Mouse (Mus musculus) ES-E14 (cell line): ENCODE measurements at regions not wholly inside any gene's neighbourhood (a gene's known extent, or its start where the extent isn't known, plus 50 kb on each side); places are given as distances from the start of the nearest gene placed in this dataset.

Source experiments
- CHD2 ChIP-seq: IDR thresholded peaks from 2 replicates; pipeline ENCODE4 v1.6.1; 2014; ENCODE audit warnings: mild to moderate bottlenecking, low read depth, low read length, inconsistent platforms
- ZNF384 ChIP-seq: IDR thresholded peaks from 2 replicates; pipeline ENCODE4 v1.6.1; 2012; ENCODE audit warnings: low read depth, low read length, inconsistent platforms

GRCm38 (mm10) chr13:59220156-59220555 lies 364.9 kb downstream of the Agtpbp1 start:
- TF ChIP-seq ZNF384 (no peak), CHD2 (no peak)
